Mouse (Mus musculus) neural tube, embryonic 14.5 days (tissue): Measurements from ENCODE around the gene Gpatch1. TPM values are rescaled to one million over a fixed set of nuclear protein-coding genes. Genes with fewer than 3 reads are reported as not detected.

Experiments
- ATAC-seq: fragments of 200-750 bp; cut with Nextera tagmentation; 2 replicates; pipeline ENCODE4 v1.8.0; 2017; ENCODE audit warnings: low read depth, mild to moderate bottlenecking, moderate TSS enrichment, moderate library complexity
- H3K27ac ChIP-seq: fragments of 300-500 bp; sonication (generic); 2 replicates; pipeline ENCODE4 v1.5.1; 2014; ENCODE audit warnings: low read depth, mild to moderate bottlenecking, control low read depth, low read length, moderate library complexity, mixed read lengths
- H3K27me3 ChIP-seq: fragments of 300-500 bp; sonication (generic); 2 replicates; pipeline ENCODE4 v1.6.1; 2014; ENCODE audit warnings: low read length; ENCODE audit not compliant: control insufficient read depth, insufficient read depth
- H3K36me3 ChIP-seq: fragments of 300-500 bp; sonication (generic); 2 replicates; pipeline ENCODE4 v1.6.1; 2014; ENCODE audit warnings: low read length, mixed read lengths; ENCODE audit not compliant: control insufficient read depth, insufficient read depth
- H3K4me1 ChIP-seq: fragments of 300-500 bp; sonication (generic); 2 replicates; pipeline ENCODE4 v1.6.1; 2014; ENCODE audit warnings: low read length; ENCODE audit not compliant: control insufficient read depth, insufficient read depth
- H3K4me2 ChIP-seq: fragments of 300-500 bp; sonication (generic); 2 replicates; pipeline ENCODE4 v1.6.1; 2014; ENCODE audit warnings: mild to moderate bottlenecking, low read depth, low read length, control low read depth
- H3K4me3 ChIP-seq: fragments of 300-500 bp; sonication (generic); 2 replicates; pipeline ENCODE4 v1.5.1; 2014; ENCODE audit warnings: low read depth, low read length, control low read depth, mixed read lengths
- H3K9ac ChIP-seq: fragments of 300-500 bp; sonication (generic); replicated peaks from 2 replicates; pipeline ENCODE4 v1.6.1; 2014; ENCODE audit warnings: low read depth, mild to moderate bottlenecking, control low read depth, low read length, mixed read lengths
- H3K9me3 ChIP-seq: fragments of 300-500 bp; sonication (generic); 2 replicates; pipeline ENCODE4 v1.6.1; 2016; ENCODE audit warnings: low read length; ENCODE audit not compliant: control insufficient read depth
- WGBS: fragments of 180-500 bp; shearing (Covaris S2); extraction: QIAGEN DNeasy Blood & Tissue Kit; methylation state at CpG from one replicate; pipeline ENCODE4 v1.1.7; 2014; 5-methylcytosine and 5-hydroxymethylcytosine counted together
- polyA plus RNA-seq: library from polyadenylated mRNA; unstranded; fragments of >200 nt; fragmentation: Nextera tagmentation; extraction: Ambion mirVana; gene quantifications from 2 replicates; pipeline ENCODE4 v1.2.1, GENCODE M21; 2014

Gpatch1 gene
- polyA plus RNA-seq, 1 experiment from 2014 or later = 21.7 TPM

- no peak overlapping the region for H3K4me2 ChIP-seq
- no peak for ATAC-seq
- no peaks in the 10 kb centered on the region for H3K27me3 ChIP-seq
- no peak overlapping the region for H3K9ac ChIP-seq
- H3K36me3 ChIP-seq = no peaks in the 10 kb centered on the region
- H3K4me3 ChIP-seq = no peak overlapping the region
- no peaks in the 10 kb centered on the region for H3K4me1 ChIP-seq
- 90% methylated on average over 8 of the region's 8 CpGs for WGBS
- H3K27ac ChIP-seq = no peak overlapping the region
- H3K9me3 ChIP-seq = no peaks in the 10 kb centered on the region
Observed at GRCm38 (mm10) chr7:35349886-35350684, 31.8 kb upstream of the Gpatch1 start.

- no peaks in the 10 kb centered on the region for H3K9me3 ChIP-seq
- H3K27ac ChIP-seq = no peak overlapping the region
- H3K27me3 ChIP-seq = no peaks in the 10 kb centered on the region
- WGBS = 95% methylated on average over 4 of the region's 4 CpGs
- no peak for ATAC-seq
- H3K36me3 ChIP-seq = no peaks in the 10 kb centered on the region
- H3K4me1 ChIP-seq = no peaks in the 10 kb centered on the region
- no peak overlapping the region for H3K4me2 ChIP-seq
- no peak overlapping the region for H3K4me3 ChIP-seq
- H3K9ac ChIP-seq = no peak overlapping the region
Observed at GRCm38 (mm10) chr7:35349022-35349421, 30.8 kb upstream of the Gpatch1 start.

- Histone ChIP-seq H3K4me1 (no peaks in the 10 kb centered on the region), H3K27ac (no peak overlapping the region), H3K4me2 (no peak overlapping the region), H3K27me3 (no peaks in the 10 kb centered on the region), H3K4me3 (no peak overlapping the region), H3K9me3 (no peaks in the 10 kb centered on the region), H3K9ac (no peak overlapping the region), H3K36me3 (no peaks in the 10 kb centered on the region)
- no peak for ATAC-seq
- WGBS = 79% methylated on average over 17 of the region's 18 CpGs
Observed at GRCm38 (mm10) chr7:35347918-35348700, 29.9 kb upstream of the Gpatch1 start.

- no peaks in the 10 kb centered on the region for H3K36me3 ChIP-seq
- no peaks in the 10 kb centered on the region for H3K27me3 ChIP-seq
- no peaks in the 10 kb centered on the region for H3K9me3 ChIP-seq
- H3K4me1 ChIP-seq = no peaks in the 10 kb centered on the region
- H3K4me2 ChIP-seq = no peak overlapping the region
- 94% methylated on average over 5 of the region's 5 CpGs for WGBS
- H3K27ac ChIP-seq = no peak overlapping the region
- H3K9ac ChIP-seq = no peak overlapping the region
- no peak overlapping the region for H3K4me3 ChIP-seq
- no peak for ATAC-seq
Observed at GRCm38 (mm10) chr7:35344785-35345330, 26.6 kb upstream of the Gpatch1 start.

- no peak overlapping the region for H3K4me3 ChIP-seq
- H3K27ac ChIP-seq = no peak overlapping the region
- WGBS = 73% methylated on average over 4 of the region's 4 CpGs
- ATAC-seq = no peak
- H3K27me3 ChIP-seq = no peaks in the 10 kb centered on the region
- H3K4me1 ChIP-seq = no peaks in the 10 kb centered on the region
- no peaks in the 10 kb centered on the region for H3K36me3 ChIP-seq
- H3K4me2 ChIP-seq = no peak overlapping the region
- no peak overlapping the region for H3K9ac ChIP-seq
- H3K9me3 ChIP-seq = no peaks in the 10 kb centered on the region
Observed at GRCm38 (mm10) chr7:35342498-35342897, 24.3 kb upstream of the Gpatch1 start.

- H3K4me3 ChIP-seq = no peak overlapping the region
- H3K36me3 ChIP-seq = no peaks in the 10 kb centered on the region
- no peak overlapping the region for H3K27ac ChIP-seq
- no peak for ATAC-seq
- no peaks in the 10 kb centered on the region for H3K9me3 ChIP-seq
- 85% methylated on average over 6 of the region's 6 CpGs for WGBS
- no peaks in the 10 kb centered on the region for H3K27me3 ChIP-seq
- H3K4me2 ChIP-seq = no peak overlapping the region
- H3K4me1 ChIP-seq = no peaks in the 10 kb centered on the region
- no peak overlapping the region for H3K9ac ChIP-seq
Observed at GRCm38 (mm10) chr7:35341282-35341681, 23.0 kb upstream of the Gpatch1 start.

GRCm38 (mm10) chr7:35340196-35340595, 22.0 kb upstream of the Gpatch1 start:
- no peak for ATAC-seq
- Histone ChIP-seq H3K27ac (no peak overlapping the region), H3K4me1 (no peaks in the 10 kb centered on the region), H3K4me2 (no peak overlapping the region), H3K4me3 (no peak overlapping the region), H3K36me3 (no peaks in the 10 kb centered on the region), H3K9ac (no peak overlapping the region), H3K9me3 (no peaks in the 10 kb centered on the region), H3K27me3 (no peaks in the 10 kb centered on the region; the same call in 1 of the 2 replicates)
- WGBS = 11% methylated on average over 5 of the region's 5 CpGs

- Histone ChIP-seq H3K4me3 (peak overlapping the region; percentile 58), H3K27me3 (no peaks in the 10 kb centered on the region; the same call in 1 of the 2 replicates), H3K4me1 (peaks cover 8% of the 10 kb centered on the region; the same call in 1 of the 2 replicates), H3K36me3 (no peaks in the 10 kb centered on the region), H3K9me3 (no peaks in the 10 kb centered on the region), H3K27ac (peak overlapping the region; percentile 52; the same call in 1 of the 2 replicates), H3K4me2 (peak overlapping the region; percentile 99), H3K9ac (peak overlapping the region; percentile 59)
- WGBS = under 1% methylated on average over 51 of the region's 51 CpGs
- ATAC-seq = no peak; the same call in 1 of the 2 replicates
Observed at GRCm38 (mm10) chr7:35334527-35335452, 16.6 kb upstream of the Gpatch1 start.
